Mouse (Mus musculus): ENCODE measurements around the gene Ndn.

DNA sequence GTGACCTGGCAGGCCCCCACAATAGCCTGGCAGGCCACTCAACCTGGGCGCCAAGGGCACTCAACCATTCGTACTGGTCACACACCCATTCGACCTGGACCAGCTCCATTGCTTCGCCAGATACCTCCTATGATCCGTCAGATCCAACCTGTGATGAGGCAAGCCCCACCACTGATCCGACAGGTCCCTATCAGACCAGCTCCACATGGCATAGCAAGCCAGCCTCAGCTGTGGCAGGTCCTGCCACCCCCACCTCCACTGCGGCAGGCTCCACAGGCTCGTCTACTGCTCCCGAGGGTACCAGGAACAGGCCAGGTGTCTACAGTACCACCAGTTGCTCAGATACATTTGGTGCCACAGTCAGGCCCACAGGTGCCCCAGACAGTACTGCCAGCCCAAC is 32.2 kb downstream of the Ndn start:
- TF ChIP-seq GATA1 (IDR thresholded peaks at IDR 0.05; ENCODE audit: low read length), result no peak
- no peak for TF ChIP-seq TAL1 (IDR thresholded peaks at IDR 0.05; ENCODE audit: low read length)

Data from erythroblast, embryonic 14.5 days (primary cell).